Mouse (Mus musculus): Measurements from ENCODE around the gene Lpin2.

The Lpin2 gene

DNA sequence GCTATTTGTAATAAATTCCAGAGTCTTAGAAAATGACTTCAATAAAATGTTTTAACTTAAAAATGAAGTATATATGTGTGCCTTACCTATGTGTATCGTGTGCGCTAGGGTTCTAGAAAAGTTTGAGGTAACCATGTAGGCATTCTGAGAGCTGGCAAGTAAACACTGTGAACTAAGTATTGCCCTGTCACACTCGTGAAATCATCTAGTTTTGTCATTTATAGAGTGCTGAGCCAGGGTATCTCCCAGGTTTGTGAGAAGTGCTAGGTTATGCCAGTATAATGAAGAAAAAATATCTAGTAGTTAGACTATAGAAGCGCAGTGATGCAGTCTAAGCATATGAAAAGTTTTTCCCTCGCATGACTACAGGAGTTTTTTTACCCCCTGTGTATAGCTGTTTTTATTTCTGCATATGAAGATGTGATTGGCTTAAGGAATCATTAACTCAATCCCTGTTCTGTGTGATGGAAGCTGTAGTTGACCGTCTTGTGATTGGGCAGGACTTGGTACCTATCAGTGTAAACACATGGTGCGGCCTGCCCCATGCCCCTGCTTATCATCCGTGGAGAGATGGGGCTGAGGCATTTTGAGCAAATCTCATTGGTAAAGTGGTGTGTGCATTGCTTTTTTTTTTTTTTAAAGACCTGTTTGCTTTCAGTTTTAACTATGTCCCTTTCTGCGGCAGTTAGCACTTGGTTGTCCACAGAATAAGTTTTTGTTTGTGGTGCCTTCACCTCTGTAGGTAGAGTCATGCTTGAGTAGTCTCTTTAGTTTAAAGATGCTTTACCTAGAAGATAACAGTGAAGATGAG, 21.8 kb downstream of the Lpin2 start:
- no peak for DNase-seq (ENCODE audit: low spot score)

DNA sequence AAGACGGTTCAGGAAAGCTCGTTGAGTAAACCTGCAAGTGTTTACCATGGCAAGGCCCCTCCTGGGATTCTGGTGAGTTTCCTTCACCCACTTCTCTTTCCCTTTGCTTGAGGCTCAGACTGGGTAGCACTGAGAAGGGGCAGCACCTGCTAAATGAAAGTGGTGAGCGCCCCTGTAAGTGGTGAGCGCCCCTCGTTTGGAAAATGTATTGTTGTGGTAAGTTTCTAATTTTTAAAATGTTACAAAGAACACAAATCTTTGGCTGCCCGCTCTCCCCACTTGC, 22.4 kb downstream of the Lpin2 start:
- no peak for DNase-seq (ENCODE audit: low spot score)

DNA sequence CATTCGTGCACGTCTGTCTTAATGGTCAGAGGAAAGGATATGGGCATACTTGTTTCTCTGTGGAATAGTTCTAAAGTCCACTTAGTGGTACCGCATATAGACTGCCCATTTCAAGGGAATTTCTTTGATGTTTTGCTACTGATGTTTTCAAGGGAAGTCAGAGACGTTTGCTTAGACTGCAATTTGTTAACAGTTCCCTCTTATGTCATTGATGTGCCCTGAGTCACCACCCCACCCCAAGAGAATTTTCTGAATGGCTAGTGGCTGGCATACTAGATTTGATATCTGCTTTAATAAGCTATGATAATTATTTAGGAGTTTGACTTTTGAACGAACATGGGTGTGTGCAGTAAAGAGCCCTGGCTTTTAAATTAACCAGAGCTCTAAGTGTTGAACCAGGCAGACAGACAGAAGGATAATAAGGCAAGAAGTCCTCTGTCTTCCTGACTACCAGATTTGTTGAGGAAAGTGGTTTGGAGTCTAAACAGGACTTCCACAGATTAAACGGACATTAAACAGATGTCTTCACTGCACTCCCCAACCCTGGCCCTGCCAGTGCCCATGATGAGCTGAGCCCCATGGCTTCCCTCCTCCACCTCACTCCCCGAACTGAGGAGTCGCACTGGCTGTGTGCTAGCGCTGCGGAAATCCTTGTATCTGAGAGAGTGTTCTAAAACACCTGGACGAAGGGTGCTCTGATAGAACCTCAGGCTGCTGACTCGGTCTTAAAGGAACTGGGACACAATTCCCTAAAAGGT, 24.0 kb downstream of the Lpin2 start:
- DNase-seq (ENCODE audit: low spot score) = no peak

DNA sequence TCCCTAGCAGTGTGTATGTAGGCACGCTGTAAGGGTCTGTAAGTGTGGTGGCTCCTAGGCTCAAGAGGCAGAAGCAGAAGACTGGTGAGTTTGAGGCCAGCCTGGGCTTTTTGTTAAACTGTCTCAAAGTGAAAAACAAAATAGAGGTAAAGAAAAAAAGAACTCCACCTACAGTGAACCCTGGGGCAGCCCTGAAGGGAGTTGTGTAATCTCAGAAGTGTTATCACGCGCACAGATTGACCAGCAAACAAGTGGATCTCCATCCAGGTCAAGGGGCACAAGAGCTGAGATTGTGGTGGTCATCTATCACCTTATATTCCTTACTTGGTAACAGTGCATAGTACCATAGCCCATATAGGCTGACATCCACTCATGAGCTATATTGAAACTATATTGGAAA, 24.9 kb downstream of the Lpin2 start:
- DNase-seq (ENCODE audit: low spot score) = no peak

DNA sequence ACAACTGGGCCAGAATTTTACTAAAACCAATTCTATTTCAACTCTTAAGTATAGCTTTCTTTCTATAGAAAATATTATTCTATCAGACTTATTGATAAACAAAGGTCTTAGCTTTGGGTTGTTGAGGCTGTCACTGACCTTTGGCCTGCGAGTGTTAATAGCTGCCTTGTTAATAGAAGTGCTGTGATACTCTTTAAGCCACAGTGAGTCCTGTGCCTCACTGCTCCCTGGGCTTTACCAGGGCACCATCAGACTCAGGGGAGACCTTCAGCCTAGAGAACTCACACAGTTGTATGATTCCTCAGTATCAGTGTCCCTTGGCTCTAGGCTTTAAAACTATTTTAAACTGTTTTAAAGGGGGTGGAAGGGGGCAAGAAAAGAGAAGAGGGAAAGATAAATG, 26.0 kb downstream of the Lpin2 start:
- DNase-seq (ENCODE audit: low spot score) = no peak

DNA sequence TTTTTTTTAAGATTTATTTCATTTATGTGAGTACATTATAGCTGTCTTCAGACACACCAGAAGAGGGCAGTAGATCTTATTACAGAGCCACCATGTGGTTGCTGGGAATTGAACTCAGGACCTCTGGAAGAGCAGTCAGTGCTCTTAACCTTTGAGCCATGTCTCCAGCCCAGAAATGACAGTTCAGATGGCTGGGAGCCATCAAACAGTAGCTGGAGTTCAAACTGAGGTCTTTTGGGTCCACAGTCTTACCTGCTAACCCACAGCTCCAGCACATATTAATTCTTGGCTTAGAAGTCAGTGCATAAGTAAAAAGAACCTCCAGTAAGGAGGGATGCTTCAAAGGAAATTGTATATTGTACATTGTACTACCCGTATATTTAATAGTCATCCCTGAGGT, 26.6 kb downstream of the Lpin2 start:
- DNase-seq (ENCODE audit: low spot score) = no peak

DNA sequence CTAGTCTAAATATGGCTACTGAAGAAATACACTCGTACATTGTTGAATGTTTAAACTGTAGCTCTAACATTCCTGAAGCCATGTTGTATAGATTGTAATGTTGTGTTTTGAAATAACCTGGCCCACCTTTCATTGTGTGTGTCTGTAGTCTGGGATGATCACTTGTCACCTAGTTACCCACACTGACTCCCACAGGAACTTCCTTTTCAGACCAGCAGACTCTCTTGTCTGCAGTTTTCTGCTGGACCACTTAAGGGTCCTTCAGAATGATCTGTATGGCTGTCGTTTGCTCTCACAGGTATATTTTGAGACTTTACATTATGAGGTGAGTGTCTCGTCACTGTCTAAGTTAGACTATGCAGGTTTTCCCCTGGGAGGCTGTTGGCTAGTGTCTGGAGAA, 27.6 kb downstream of the Lpin2 start:
- DNase-seq (ENCODE audit: low spot score) = no peak

DNA sequence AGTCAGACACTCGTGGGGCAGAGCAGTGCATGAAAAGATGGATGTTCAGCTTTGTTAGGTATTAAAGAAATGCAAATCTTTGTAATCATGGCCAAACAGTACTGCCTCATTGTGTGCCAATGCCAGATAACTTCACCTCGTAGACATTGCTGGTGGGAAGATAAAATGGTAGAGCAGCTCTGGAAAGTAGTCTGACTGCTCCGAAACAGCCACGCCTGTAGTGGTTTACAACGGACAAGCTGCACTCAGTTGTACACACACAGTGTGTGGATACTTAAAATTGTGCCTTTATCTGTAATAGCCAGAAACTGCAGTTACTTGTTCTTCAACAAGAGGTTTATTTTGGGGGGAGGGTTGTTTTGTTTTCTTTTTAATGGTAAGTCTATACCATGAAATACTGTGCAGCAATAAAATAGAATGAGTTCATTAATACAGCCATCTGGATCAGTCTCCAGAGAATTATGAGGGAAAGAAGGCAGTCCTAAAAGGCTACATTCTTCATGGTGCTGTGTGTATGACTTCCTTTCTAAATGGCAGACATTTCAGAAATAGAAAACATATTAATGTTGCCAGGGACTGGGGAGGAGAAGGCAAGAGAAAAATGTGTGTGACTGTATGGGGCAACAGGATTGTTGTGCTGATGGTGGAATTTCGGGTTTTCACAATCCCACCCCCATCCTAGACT, 29.7 kb downstream of the Lpin2 start:
- DNase-seq (ENCODE audit: low spot score) = no peak

DNA sequence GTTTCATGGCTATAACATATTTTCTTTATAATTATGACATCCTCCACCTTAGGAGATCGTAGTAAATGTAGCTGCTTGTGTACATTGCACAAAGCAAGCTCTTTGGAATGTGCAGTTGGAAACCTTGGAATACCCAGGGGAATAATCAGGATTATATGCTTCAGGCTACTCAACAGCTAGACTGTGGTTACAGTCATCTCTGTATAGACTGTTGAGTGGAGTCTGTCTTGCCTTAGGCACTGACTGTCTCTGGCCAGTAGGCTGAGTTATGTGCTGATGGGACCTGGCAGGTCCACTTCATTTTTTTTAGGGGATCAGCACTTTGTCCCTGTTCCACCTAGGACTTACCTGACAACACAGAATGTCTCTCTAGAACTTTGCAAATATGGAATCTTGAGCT, 31.3 kb downstream of the Lpin2 start:
- no peak for DNase-seq (ENCODE audit: low spot score)

DNA sequence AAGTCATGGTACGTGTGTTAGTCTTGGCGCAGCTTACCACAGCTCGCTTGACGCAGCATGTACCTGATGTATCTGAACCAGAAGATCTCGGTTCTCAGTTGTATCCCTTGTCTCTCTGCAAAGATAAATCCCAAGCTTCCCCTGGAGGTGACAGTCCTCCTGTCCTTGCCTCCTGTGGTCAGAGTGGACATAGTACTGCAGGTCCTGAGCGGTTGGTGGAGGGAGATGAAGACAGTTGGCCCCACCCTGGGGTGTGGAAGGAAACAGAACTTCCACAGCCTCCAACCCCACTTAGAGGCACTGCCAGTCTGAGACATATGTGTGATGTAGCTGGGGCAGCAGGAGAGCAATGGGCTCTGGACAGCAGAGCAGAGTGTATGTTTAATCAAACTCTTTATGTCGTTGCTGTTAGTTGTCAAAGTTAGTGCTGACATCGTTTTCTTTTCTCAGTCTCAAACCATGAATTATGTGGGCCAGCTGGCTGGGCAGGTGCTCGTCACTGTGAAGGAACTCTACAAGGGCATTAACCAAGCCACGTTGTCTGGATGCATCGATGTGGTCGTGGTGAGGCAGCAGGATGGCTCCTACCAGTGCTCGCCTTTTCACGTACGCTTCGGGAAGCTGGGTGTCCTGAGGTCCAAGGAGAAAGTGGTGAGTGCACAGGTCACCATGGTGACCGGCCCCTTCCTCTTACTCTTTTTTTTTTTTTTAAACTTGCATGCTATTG, 32.3 kb downstream of the Lpin2 start:
- DNase-seq (ENCODE audit: low spot score) = no peak

DNA sequence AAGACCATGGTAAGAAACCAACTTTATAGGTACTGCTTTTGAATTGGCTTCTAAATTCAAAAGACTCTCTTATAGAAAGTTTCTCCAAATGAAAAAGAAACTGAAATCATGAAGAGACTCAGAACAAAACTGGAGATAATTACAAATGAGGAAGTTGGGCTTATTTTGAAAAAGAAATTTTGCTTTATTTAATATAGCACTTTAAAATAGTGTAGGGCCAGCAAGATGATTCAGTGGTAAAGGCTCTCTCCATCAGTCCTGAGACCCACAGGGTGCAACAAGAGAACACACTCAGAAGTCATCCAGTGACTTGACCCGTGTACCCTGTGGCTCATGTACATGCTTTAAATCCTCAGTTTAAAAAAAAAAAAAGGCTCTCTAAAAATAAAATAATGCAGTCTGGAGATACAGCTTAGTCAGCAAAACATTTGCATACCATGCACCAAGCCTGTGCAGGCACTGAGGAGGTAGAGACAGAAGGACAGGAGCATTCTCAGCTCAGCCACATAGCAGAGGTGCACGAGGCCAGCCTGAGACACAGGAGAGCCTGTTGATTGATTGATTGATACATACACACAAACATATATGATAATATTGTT, 33.0 kb downstream of the Lpin2 start:
- no peak for DNase-seq (ENCODE audit: low spot score)

DNA sequence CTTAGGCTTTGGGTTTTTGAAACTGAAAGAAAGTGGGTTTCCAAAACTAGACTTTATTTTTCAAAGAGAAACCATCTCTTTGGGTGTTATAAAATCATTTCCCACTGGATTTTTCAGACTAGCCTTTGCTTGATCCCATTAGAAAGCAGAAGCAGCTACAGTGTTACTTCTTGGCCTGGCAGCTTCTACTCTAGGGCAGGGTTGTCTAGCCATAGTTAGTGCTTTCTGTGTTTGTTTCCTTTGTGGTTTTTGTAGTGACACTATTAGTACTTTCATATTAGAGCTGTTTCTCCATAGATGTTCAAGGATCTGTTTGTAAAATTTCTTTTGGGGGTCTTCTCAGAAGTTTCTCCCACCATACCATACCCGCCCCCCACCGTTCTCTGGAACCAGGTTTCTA, 33.9 kb downstream of the Lpin2 start:
- DNase-seq (ENCODE audit: low spot score) = no peak

DNA sequence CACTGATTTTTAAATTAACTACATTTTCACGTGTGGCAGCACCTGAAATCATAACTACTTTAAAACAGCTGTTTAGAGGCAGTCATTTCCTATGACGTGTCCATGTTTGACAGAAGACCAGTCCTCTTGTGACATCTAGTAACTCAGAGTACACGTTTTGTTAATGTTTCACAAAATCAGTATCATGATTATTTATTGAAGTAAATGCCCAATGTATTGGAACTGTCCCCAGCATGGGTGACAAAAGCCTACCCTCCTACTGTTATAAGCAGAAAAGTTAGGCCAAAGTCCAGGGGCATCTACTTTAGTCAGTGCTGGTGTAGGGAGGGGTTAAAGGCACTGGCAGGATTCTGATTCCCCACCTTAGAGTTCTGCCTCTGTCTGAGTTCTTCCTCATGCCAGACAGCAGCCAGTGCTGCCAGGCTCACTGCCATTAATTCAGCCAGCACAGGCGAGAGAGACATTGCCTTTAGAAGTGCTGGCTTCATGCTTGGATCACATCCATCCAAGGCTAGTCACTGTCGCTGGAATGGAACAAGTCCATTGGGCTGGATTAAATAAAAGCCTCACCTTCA, 34.8 kb downstream of the Lpin2 start:
- no peak for DNase-seq (ENCODE audit: low spot score)

DNA sequence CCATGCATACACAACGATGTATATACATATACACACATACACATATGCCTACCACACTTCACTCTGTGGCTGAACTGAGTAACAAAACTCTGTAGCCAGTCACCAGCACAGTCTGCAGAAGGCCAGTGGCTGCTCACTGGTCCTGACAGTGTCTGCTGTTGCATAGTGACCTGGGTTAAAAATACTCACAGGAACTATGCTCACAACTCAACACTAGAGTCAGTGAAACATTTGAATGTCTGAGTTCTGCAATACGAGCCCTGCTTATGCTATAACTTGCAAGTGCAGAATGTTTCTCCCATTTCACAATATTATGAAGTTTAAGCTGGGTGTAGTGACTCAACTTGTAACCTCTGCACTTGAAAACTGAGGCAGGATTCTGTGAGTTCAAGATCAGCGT, 39.0 kb downstream of the Lpin2 start:
- no peak for DNase-seq (ENCODE audit: low spot score)

DNA sequence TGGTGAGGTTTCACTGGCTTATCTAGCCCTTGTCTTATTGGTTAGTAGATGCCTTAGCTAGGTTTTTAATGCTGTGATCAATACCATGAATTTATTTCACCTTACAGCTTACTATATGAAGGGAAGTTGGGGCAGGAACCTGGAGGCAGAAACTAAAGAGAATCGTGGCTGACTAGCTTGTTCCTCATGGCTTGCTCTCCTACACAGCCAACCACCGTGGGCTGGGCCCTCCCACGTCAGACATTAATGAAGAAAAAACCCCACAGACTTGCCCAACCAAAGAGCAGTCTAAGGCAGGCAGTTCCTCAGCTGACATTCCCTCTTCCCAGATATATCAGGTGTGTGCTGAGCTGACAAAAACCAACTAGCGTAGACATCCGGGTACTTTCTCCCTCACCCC, 41.3 kb downstream of the Lpin2 start:
- no peak for DNase-seq (ENCODE audit: low spot score)

DNA sequence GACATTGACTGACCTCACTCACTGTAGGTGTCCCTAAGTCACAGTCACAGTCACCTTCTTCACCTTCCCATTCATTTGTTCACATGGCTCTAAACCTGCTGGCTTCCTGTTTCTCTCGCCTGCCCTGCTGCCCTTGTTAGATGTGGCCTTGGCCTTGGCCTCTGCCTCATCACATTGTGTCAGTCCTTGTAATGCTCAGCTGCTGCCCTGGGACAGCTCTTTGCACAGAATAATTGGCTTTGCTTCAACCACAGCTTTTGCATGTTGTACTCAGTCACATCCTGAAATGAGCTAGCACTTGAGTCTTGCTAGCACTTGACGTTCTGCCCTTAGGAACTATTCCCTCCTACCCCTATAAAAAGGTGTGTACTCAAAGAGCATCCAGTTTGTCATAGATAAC, 42.2 kb downstream of the Lpin2 start:
- no peak for DNase-seq (ENCODE audit: low spot score)

DNA sequence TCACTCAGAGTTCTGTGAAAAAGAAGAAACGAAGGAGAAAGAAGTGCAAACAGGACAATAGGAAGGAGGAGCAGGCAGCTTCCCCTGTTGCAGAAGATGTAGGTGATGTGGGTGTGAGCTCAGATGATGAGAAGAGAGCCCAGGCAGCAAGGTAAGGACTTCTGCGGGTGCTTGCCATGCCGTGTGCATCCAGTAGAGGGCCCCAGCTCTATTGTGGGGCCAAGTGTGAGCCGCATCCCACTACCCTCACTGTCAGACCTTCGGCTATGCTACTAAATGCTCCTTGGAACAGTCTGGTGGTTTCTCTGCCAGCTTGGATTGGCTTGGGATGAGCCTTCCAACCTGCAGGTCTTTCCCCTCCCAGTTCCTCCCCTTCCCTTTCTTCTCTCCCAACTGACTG, 42.7 kb downstream of the Lpin2 start:
- DNase-seq (ENCODE audit: low spot score) = no peak

DNA sequence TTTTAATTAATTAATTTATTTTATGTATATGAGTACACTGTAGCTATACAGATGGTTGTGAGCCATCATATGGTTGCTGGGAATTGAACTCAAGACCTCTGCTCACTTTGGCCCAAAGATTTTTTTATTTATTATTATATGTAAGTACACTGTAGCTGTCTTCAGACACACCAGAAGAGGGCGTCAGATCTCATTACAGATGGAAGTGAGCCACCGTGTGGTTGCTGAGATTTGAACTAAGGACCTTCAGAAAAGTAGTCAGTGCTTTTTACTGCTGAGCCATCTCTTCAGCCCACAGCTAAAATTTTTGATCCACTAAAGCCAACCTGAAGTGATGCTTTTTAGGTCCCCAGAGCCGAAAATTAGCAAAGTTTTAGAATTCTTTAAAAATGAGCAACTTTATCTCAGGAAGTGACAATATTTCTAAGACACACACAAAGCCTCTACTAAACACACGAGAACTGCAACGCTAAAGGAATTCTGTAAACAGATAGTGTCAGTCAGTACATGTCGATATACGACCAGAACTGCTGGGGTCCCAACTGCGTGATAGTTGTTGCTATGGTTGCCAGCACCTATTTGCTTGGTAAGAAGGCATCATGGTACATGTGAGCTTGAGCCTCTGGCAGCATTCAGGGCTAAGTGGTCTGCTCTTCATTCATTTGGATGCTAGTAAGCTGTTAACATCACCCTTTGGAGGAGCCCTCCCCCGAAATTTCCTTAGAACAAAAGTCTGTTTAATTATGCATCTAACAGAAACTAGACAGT, 45.0 kb downstream of the Lpin2 start:
- no peak for DNase-seq (ENCODE audit: low spot score)

DNA sequence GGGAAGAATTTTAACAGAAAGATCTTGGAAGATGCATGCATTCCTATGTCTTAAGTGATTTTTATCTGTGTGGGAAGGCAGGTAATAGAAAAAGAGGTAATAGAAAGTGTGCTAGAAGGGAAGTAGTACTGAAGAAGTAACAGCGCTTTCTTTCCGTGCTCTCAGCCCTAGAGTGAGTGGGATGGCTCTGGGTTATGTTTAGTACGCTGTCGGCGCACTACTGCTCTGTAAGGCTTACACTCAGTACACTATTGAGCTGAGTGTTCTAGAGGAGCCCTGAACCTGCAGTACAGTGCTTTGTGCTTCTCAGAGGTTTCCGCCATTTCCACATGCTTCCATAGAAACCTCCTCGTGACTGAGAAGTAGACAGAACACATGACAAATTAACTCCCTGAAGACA, 46.3 kb downstream of the Lpin2 start:
- no peak for DNase-seq (ENCODE audit: low spot score)

DNA sequence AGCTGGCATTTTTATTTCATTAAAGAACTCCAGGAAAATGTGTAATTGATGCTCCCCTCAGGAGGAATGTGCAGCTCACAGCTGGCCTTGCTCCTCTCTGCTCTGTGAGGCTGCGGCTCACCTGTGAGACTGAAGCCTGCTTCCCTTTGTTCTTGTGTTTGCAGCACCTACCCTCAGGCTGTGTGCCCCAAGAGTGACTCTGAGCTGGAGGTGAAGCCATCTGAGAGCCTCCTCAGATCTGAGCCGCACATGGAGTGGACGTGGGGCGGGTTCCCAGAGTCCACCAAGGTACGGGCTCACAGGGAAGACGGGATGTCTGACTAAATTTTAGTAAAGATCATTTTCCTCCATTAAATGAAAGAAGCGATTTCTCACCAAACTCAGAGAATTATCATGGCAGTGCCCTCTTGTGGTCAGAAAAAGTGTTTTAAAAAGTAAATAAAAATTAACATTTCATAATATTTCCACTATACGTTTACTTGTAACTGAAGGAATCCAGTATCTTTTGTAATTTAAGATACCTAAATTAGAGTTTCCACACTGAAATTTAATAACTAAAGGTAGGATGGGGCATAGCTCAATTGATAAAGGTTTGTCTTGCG, 47.8 kb downstream of the Lpin2 start:
- no peak for DNase-seq (ENCODE audit: low spot score)

DNA sequence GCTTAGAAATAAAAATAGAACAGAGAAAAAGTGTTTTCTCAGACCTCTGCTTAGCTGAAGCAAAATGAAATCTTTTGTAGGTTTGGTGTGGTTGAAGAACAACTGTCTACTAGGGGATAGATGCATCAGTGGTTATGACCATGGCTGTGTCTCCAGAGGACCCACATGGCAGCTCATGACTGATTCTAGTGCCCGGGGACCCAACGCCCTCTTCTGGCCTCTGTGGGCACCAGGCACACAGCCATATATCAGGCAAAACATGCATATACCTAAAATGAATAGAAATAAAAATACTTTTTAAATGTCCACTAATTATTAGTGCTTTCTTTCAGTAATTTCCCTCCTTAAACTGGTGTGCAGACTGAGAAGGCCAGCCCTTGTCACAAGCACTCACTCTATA, 49.6 kb downstream of the Lpin2 start:
- DNase-seq (ENCODE audit: low spot score) = no peak

Data from left cerebral cortex, adult 11 months (tissue).